Mouse (Mus musculus) forebrain, embryonic 14.5 days (tissue): ENCODE results near the gene Ctbp1. TPM values are rescaled to one million over a fixed set of nuclear protein-coding genes. Genes with fewer than 3 reads are reported as not detected.

Experiments
- ATAC-seq: fragments of 200-750 bp; cut with Nextera tagmentation; 2 replicates; pipeline ENCODE4 v1.8.0; 2017; ENCODE audit warnings: mild to moderate bottlenecking, moderate library complexity
- DNase-seq: peaks from one replicate; pipeline ENCODE4 v3.0.0-alpha.2; 2015; ENCODE audit warnings: low spot score
- H3K27ac ChIP-seq: fragments of 300-500 bp; sonication (generic); 2 replicates; pipeline ENCODE4 v1.5.1; 2014; ENCODE audit warnings: low read depth, mild to moderate bottlenecking, control low read depth, low read length, moderate library complexity
- H3K27me3 ChIP-seq: fragments of 300-500 bp; sonication (generic); replicated peaks from 2 replicates; pipeline ENCODE4 v1.6.1; 2014; ENCODE audit warnings: low read length, control low read depth, mixed read lengths; ENCODE audit not compliant: control insufficient read depth, insufficient read depth
- H3K36me3 ChIP-seq: fragments of 300-500 bp; sonication (generic); 2 replicates; pipeline ENCODE4 v1.6.1; 2014; ENCODE audit warnings: low read length, control low read depth; ENCODE audit not compliant: control insufficient read depth, insufficient read depth
- H3K4me1 ChIP-seq: fragments of 300-500 bp; sonication (generic); 2 replicates; pipeline ENCODE4 v1.6.1; 2014; ENCODE audit warnings: antibody characterized with exemption, low read length, control low read depth; ENCODE audit not compliant: control insufficient read depth, insufficient read depth
- H3K4me2 ChIP-seq: fragments of 300-500 bp; sonication (generic); 2 replicates; pipeline ENCODE4 v1.6.1; 2014; ENCODE audit warnings: mild to moderate bottlenecking, control low read depth, low read length
- H3K4me3 ChIP-seq: fragments of 300-500 bp; sonication (generic); 2 replicates; pipeline ENCODE4 v1.5.1; 2014; ENCODE audit warnings: low read depth, low read length, control low read depth
- H3K9ac ChIP-seq: fragments of 300-500 bp; sonication (generic); 2 replicates; pipeline ENCODE4 v1.6.1; 2014; ENCODE audit warnings: mild to moderate bottlenecking, low read length, control low read depth, moderate library complexity
- H3K9me3 ChIP-seq: fragments of 300-500 bp; sonication (generic); replicated peaks from 2 replicates; pipeline ENCODE4 v1.6.1; 2016; ENCODE audit warnings: low read length, control low read depth, mixed read lengths; ENCODE audit not compliant: control insufficient read depth
- WGBS: fragments of 180-500 bp; shearing (Covaris S2); extraction: QIAGEN DNeasy Blood & Tissue Kit; methylation state at CpG from one replicate; pipeline ENCODE4 v1.1.7; 2014; 5-methylcytosine and 5-hydroxymethylcytosine counted together
- polyA plus RNA-seq: library from polyadenylated mRNA; unstranded; fragments of >200 nt; fragmentation: Nextera tagmentation; extraction: Ambion mirVana; gene quantifications from 2 replicates; pipeline ENCODE4 v1.2.1, GENCODE M21; 2014

Gene Ctbp1
- polyA plus RNA-seq, 1 experiment from 2014 or later, result 497 TPM

DNA sequence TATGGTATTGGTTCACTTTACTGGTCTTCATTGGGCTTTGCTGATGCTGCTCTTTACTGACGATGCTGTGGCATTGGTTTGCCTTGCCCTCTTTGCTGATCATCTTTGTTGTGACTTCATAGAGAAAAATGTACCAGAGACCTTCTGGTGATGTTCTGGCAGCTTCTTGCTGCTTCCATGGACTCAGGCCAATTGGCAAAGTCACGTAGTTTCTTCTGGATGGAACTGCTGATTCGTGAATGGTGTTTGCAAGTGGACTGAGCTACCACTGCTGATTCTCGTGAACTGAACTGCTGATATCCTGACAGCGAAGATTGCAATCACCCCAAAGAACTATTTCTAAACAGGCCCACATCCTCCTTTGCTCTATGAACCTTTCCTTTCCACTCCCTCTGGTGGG lies 20.4 kb downstream of the Ctbp1 start:
- H3K4me2 ChIP-seq, result no peak overlapping the region
- no peaks in the 10 kb centered on the region for H3K9me3 ChIP-seq
- H3K4me3 ChIP-seq, result no peak overlapping the region
- H3K4me1 ChIP-seq, result no peaks in the 10 kb centered on the region
- ATAC-seq, result no peak
- no peaks in the 10 kb centered on the region for H3K27me3 ChIP-seq
- peaks cover 100% of the 10 kb centered on the region for H3K36me3 ChIP-seq
- H3K9ac ChIP-seq, result no peak overlapping the region
- no peak for DNase-seq
- WGBS, result 86% methylated on average over 5 of the region's 5 CpGs
- no peak overlapping the region for H3K27ac ChIP-seq

DNA sequence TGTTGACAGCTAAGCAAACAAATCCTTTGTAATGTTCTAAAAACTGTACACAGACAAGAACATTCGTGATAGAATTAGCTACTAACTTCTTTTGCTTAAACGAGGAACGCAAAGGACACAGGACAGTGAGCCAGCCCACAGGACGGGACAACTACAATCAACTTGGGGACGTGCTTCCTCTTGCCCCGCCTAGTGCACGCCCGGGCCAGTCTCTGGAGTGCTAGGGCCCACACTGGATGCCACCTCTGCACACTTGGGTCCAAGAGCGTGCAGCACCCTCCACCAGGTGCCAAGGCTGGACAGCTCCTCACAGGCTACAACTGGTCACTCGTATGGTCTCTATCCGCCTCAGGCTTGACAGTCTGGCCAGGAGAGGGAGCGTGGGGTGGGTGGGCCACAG lies 26.6 kb downstream of the Ctbp1 start:
- H3K9ac ChIP-seq, result no peak overlapping the region
- no peak overlapping the region for H3K4me2 ChIP-seq
- H3K9me3 ChIP-seq, result no peaks in the 10 kb centered on the region
- 87% methylated on average over 12 of the region's 12 CpGs for WGBS
- H3K36me3 ChIP-seq, result peaks cover 87% of the 10 kb centered on the region
- no peak overlapping the region for H3K27ac ChIP-seq
- no peaks in the 10 kb centered on the region for H3K27me3 ChIP-seq
- ATAC-seq (no peak), DNase-seq (no peak)
- no peaks in the 10 kb centered on the region for H3K4me1 ChIP-seq
- H3K4me3 ChIP-seq, result no peak overlapping the region

DNA sequence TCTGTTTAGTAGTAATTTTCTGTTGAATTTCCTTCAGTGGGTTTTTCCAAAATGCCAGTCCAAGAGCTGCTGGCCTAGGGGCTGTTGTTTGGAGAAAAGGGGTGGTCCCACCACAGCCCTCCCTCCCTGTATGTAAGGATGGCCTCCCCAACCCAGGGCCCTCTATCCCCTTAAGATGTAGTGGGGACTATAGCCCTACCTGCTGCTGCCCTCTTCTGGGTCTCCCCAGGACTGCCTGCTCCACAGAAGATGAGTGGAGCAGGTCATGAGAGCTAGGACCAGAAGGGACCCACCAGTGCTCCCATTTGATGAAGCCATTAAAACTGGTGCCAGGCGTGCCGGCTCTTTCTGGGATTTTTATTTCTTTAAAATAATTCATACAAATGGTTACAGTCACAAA lies 27.4 kb downstream of the Ctbp1 start:
- Histone ChIP-seq H3K4me3 (no peak overlapping the region), H3K4me2 (no peak overlapping the region), H3K9me3 (no peaks in the 10 kb centered on the region), H3K27me3 (no peaks in the 10 kb centered on the region), H3K9ac (no peak overlapping the region), H3K4me1 (no peaks in the 10 kb centered on the region), H3K27ac (no peak overlapping the region), H3K36me3 (peaks cover 85% of the 10 kb centered on the region)
- 98% methylated on average over 2 of the region's 2 CpGs for WGBS
- no peak for ATAC-seq
- DNase-seq, result no peak

DNA sequence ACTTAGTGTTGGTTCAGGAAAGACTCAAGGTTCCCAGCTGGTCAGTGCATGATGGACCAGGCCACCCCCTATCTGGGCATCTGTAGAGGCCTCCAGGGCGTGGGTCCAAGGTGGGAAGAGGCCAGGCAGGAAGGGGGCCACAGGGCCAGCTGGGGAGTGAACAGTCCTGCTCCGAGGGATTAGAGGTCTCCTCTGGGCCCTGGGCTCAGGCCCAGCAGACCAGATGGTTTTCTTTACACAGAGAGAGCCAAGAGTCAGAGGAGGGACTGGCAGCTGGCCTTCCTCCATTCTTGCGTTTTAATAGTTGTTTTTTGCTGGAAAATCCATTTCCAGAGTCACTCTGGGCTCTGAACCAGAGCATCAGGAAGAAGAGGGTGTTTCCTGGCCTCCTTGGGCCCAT lies 29.1 kb downstream of the Ctbp1 start:
- no peaks in the 10 kb centered on the region for H3K9me3 ChIP-seq
- DNase-seq (peak; percentile 25), ATAC-seq (0 out of 2 replicates have a peak, but pooled peaks have one; percentile 52)
- H3K4me1 ChIP-seq, result no peaks in the 10 kb centered on the region
- no peak overlapping the region for H3K9ac ChIP-seq
- H3K27ac ChIP-seq, result no peak overlapping the region
- no peaks in the 10 kb centered on the region for H3K27me3 ChIP-seq
- 69% methylated on average over 3 of the region's 3 CpGs for WGBS
- peaks cover 72% of the 10 kb centered on the region for H3K36me3 ChIP-seq
- H3K4me2 ChIP-seq, result no peak overlapping the region
- no peak overlapping the region for H3K4me3 ChIP-seq

DNA sequence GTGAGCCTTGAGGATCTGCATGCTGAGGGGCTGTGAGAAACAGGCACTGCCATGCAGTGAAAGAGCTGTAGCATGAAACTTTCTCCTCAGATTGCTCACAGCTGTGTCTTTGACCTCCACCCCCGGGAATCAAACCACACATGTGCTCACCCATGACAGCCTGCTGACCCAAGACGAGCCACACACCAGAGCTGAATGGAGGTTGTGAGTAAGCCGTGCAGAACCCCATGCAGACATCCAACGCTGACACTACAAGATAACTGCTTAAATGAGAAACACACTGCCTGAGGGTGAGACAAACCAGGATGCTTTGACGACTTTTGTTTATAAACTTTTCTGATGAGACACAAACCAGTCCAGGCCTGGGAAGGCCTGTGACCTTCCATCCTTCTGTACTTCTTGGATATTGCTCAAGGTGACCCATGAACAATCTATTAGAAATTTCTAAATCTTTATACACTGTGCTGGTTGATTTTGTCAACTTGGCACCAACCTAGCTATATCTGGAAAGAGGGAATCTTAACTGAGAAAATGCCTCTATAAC lies 30.3 kb downstream of the Ctbp1 start:
- ATAC-seq (no peak), DNase-seq (no peak)
- no peak overlapping the region for H3K4me2 ChIP-seq
- no peaks in the 10 kb centered on the region for H3K9me3 ChIP-seq
- H3K36me3 ChIP-seq, result peaks cover 60% of the 10 kb centered on the region
- 93% methylated on average over 5 of the region's 5 CpGs for WGBS
- no peaks in the 10 kb centered on the region for H3K27me3 ChIP-seq
- H3K4me1 ChIP-seq, result no peaks in the 10 kb centered on the region
- H3K27ac ChIP-seq, result no peak overlapping the region
- H3K9ac ChIP-seq, result no peak overlapping the region
- H3K4me3 ChIP-seq, result no peak overlapping the region

DNA sequence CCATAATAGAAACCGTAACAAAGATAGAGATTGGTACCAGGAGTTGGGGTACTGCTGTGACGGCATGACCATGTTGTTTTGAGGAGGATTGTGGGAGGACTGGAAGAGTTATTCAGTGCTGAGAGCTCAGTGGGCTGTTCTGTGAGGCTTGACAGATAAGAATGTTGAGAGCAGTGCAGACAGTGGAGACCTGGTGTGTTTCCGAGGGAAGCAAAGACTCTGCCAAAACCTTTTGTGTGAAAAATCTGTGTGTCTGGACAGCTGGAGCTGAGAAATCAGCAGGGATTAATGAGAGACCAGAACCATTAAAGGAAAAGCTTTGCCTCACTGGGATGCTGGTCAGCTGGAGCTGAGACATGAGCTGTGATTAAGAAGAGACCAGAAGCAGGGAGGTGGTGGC lies 34.9 kb downstream of the Ctbp1 start:
- no peak for ATAC-seq
- WGBS, result 51% methylated on average over 3 of the region's 3 CpGs
- DNase-seq, result peak; percentile 14
- Histone ChIP-seq H3K36me3 (peaks cover 20% of the 10 kb centered on the region; the same call in 1 of the 2 replicates), H3K4me2 (no peak overlapping the region), H3K9me3 (no peaks in the 10 kb centered on the region), H3K27me3 (no peaks in the 10 kb centered on the region), H3K4me1 (no peaks in the 10 kb centered on the region), H3K27ac (no peak overlapping the region), H3K9ac (no peak overlapping the region), H3K4me3 (no peak overlapping the region)

DNA sequence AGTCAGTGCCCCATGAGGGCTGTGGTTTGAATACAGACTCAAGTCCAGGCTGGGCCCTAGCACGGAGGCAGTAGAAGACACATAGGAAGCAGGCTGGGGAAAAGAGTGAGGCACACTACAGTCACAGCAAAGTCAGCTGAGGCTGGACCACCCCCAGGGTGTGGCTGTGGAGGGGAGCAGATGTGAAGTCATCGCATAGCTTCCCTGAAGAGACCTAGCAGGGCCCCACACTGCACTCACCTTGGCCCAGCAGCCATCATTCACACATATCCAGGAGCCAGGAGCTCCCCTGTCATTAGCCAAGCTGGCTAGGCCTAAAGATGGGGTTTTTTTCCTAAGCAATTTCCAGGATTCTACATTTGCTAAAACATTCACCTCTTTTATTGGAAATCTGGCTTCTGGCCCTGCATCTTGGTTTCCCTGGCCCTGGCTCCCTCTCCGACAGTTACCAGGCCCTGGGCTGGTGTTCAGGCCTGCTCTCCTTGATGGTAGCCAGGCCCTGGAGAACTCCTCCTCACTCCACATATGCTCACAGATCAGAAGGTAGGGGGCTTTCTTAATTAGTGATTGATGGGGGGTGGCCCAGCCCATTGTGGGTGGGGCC lies 35.6 kb downstream of the Ctbp1 start:
- Histone ChIP-seq H3K4me2 (no peak overlapping the region), H3K27me3 (no peaks in the 10 kb centered on the region), H3K9ac (no peak overlapping the region), H3K4me1 (no peaks in the 10 kb centered on the region), H3K4me3 (no peak overlapping the region), H3K9me3 (no peaks in the 10 kb centered on the region), H3K27ac (no peak overlapping the region; the same call in 1 of the 2 replicates), H3K36me3 (peaks cover 16% of the 10 kb centered on the region; the same call in 1 of the 2 replicates)
- DNase-seq (no peak), ATAC-seq (no peak)
- WGBS, result 87% methylated on average over 3 of the region's 3 CpGs

DNA sequence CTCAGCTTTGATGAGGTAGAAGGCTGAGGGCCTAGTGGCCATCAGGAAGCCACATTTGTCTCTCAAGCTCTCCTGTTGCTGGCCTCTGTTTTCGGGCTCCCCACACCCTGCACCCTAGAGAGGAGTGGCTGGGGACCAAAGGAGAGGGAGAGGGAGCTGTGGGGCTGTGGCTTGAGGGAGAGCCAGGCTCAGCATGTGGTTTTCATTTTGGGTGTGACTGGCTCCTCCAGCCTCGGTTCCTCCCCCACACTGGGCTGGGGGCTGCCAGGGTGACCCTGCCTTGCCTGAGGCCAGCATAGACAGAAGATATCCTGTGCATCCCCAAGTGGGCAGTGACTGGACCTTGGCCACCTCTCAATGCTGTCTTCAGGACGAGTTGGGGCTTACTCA lies 36.5 kb downstream of the Ctbp1 start:
- peaks cover 11% of the 10 kb centered on the region; the same call in 1 of the 2 replicates for H3K36me3 ChIP-seq
- H3K9ac ChIP-seq, result no peak overlapping the region
- WGBS, result 82% methylated on average over 3 of the region's 3 CpGs
- H3K4me3 ChIP-seq, result no peak overlapping the region
- DNase-seq, result no peak
- H3K9me3 ChIP-seq, result no peaks in the 10 kb centered on the region
- H3K27ac ChIP-seq, result no peak overlapping the region
- H3K27me3 ChIP-seq, result no peaks in the 10 kb centered on the region
- ATAC-seq, result no peak
- H3K4me1 ChIP-seq, result no peaks in the 10 kb centered on the region
- no peak overlapping the region for H3K4me2 ChIP-seq

DNA sequence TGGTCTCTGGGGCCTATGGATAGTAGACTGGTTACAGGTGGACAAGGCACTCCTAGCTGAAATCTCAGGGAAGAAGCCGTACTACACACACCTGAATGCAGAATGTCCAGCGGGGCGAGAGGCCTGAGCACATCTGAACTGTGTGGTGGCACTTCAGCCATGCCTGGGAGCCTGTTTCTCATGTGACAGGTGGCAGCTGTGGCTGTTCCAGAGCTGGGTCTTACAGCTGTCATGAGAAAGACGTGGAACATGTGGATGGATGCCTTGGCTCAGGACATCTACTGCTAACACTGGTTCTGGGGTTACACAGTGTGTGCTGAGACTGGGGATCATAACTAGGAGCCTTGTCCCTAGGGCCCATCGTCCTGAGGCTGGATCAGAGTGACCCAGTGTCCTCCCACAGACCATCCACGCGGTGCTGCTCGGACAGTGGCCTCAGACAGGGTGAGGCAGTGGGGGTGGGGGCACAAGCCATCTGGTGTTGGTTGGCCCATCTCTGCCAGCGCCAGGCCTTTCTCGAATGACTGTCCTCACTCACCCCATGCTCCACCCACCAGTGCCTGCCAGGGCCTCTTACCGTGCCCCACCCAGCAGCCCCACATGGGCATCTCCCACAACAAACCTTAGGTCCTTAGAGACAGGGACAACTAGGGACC lies 37.1 kb downstream of the Ctbp1 start:
- DNase-seq, result no peak
- 92% methylated on average over 11 of the region's 11 CpGs for WGBS
- no peak overlapping the region for H3K4me2 ChIP-seq
- H3K27me3 ChIP-seq, result no peaks in the 10 kb centered on the region
- no peaks in the 10 kb centered on the region for H3K4me1 ChIP-seq
- no peak overlapping the region for H3K4me3 ChIP-seq
- no peaks in the 10 kb centered on the region for H3K9me3 ChIP-seq
- no peak overlapping the region for H3K27ac ChIP-seq
- no peak overlapping the region for H3K9ac ChIP-seq
- H3K36me3 ChIP-seq, result peaks cover 7% of the 10 kb centered on the region; the same call in 1 of the 2 replicates
- no peak for ATAC-seq
